8 mouse cellular contexts compared by ENCODE assay signal in the genomic region with DNA sequence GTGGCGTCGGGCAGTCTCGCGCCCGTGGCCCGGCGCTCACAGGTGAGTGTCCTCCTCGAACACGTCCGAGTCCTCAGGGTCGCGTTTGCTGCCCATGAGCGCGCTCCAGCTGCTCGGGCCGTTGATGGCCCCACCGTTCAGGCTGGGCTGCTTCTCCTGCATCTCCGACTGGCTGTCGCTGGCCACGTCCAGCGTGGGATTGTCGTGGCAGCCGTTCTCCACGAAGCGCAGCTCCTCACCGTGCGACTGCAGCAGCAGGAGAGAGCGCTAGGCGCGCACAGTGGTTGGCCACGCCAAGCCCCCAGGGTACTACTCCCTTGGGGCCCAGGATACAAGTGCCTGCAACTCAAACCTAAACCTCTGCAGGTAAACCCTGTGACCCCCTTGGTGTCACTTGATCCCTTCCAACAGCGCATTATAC. TPM values are rescaled to one million over a fixed set of nuclear protein-coding genes. Genes with fewer than 3 reads are reported as not detected.
A peak's percentile ranks its signal among the peaks of the same experiment; 100 is the strongest.
DNase-seq lines count a peak whose midpoint lies in the region; ATAC-seq and TF ChIP-seq lines count a peak whose summit lies in the region.

No protein-coding gene starts in this region.

- intact Hi-C loops in left cerebral cortex, postnatal 10 days (cut with DNase I): no loop called here

- peak overlapping the region; percentile 82 for H3K4me2 ChIP-seq in lung, embryonic 16.5 days (ENCODE audit: low read depth, low read length)
- H3K4me2 ChIP-seq in forebrain, embryonic 11.5 days (ENCODE audit: low read depth, low read length, severe bottlenecking): peak overlapping the region; percentile 73
- peak overlapping the region; percentile 89 for H3K4me2 ChIP-seq in midbrain, postnatal 0 days (ENCODE audit: low read depth, low read length, poor library complexity, severe bottlenecking)

- peak overlapping the region; percentile 88 for H3K9ac ChIP-seq in lung, embryonic 16.5 days (ENCODE audit: low read length)
- H3K9ac ChIP-seq in forebrain, embryonic 11.5 days (ENCODE audit: low read length): peak overlapping the region; percentile 72
- H3K9ac ChIP-seq in midbrain, postnatal 0 days (replicated peaks; ENCODE audit: low read length, poor library complexity, severe bottlenecking): peak overlapping the region; percentile 54

- no peak for TF ChIP-seq CTCF in midbrain, postnatal 0 days (IDR thresholded peaks at IDR 0.05)

- peak overlapping the region; percentile 92 for H3K27ac ChIP-seq in lung, embryonic 16.5 days (ENCODE audit: low read length)
- peak overlapping the region; percentile 53 for H3K27ac ChIP-seq in forebrain, embryonic 11.5 days (ENCODE audit: low read depth, low read length)
- peak overlapping the region; percentile 82 for H3K27ac ChIP-seq in midbrain, postnatal 0 days (ENCODE audit: low read depth, low read length)

- WGBS in lung, embryonic 16.5 days: under 1% methylated on average over 30 of the region's 32 CpGs
- under 1% methylated on average over 27 of the region's 32 CpGs for WGBS in forebrain, embryonic 11.5 days
- 5% methylated on average over 32 of the region's 32 CpGs for WGBS in midbrain, postnatal 0 days

- ATAC-seq in cerebellum, adult (ENCODE audit: insufficient number of reproducible peaks, low FRiP score, low TSS enrichment): 0 out of 2 replicates have a peak, but pooled peaks have one; percentile 0
- peak; percentile 0 for ATAC-seq in lung, embryonic 16.5 days (ENCODE audit: low read depth)
- no peak; the same call in 1 of the 2 replicates for ATAC-seq in forebrain, embryonic 11.5 days (replicated peaks; ENCODE audit: low FRiP score)
- ATAC-seq in midbrain, postnatal 0 days (ENCODE audit: low FRiP score): no peak; the same call in 1 of the 2 replicates

- H3K27me3 ChIP-seq in lung, embryonic 16.5 days (ENCODE audit: control insufficient read depth, insufficient read depth, low read depth, low read length): no peaks in the 10 kb centered on the region
- H3K27me3 ChIP-seq in forebrain, embryonic 11.5 days (ENCODE audit: control insufficient read depth, insufficient read depth, low read length): no peaks in the 10 kb centered on the region
- H3K27me3 ChIP-seq in midbrain, postnatal 0 days (ENCODE audit: insufficient read depth, low read length): no peaks in the 10 kb centered on the region

- H3K36me3 ChIP-seq in lung, embryonic 16.5 days (ENCODE audit: control insufficient read depth, insufficient read depth, low read length): peaks cover 13% of the 10 kb centered on the region
- no peaks in the 10 kb centered on the region for H3K36me3 ChIP-seq in forebrain, embryonic 11.5 days (ENCODE audit: control insufficient read depth, insufficient read depth, low read length)
- peaks cover 51% of the 10 kb centered on the region for H3K36me3 ChIP-seq in midbrain, postnatal 0 days (ENCODE audit: insufficient read depth, low read length)

- H3K4me1 ChIP-seq in lung, embryonic 16.5 days (replicated peaks; ENCODE audit: control insufficient read depth, insufficient read depth, low read length): peaks cover 14% of the 10 kb centered on the region
- peaks cover 9% of the 10 kb centered on the region for H3K4me1 ChIP-seq in forebrain, embryonic 11.5 days (replicated peaks; ENCODE audit: control insufficient read depth, insufficient read depth, low read length)
- H3K4me1 ChIP-seq in midbrain, postnatal 0 days (ENCODE audit: insufficient read depth, low read length): peaks cover 7% of the 10 kb centered on the region

- DNase-seq in cerebellum, postnatal 25 days: no peak
- no peak for DNase-seq in lung, postnatal 14 days
- no peak for DNase-seq in forebrain, embryonic 11.5 days (ENCODE audit: low spot score)
- DNase-seq in left cerebral cortex, postnatal 10 days (ENCODE audit: extremely low spot score in 1 of 2, low spot score in 2 of 2): peak; percentile 53 to 70
- DNase-seq in midbrain, postnatal 0 days (ENCODE audit: low spot score): peak; percentile 63
- no peak for DNase-seq in testis, postnatal 10 days (ENCODE audit: low spot score)

- peak overlapping the region; percentile 95 for H3K4me3 ChIP-seq in lung, embryonic 16.5 days (ENCODE audit: low read length)
- H3K4me3 ChIP-seq in forebrain, embryonic 11.5 days (ENCODE audit: low read depth, low read length): peak overlapping the region; percentile 62
- H3K4me3 ChIP-seq in midbrain, postnatal 0 days (ENCODE audit: low read depth, low read length): peak overlapping the region; percentile 73

- H3K9me3 ChIP-seq in lung, embryonic 16.5 days (ENCODE audit: control insufficient read depth, low read length): no peaks in the 10 kb centered on the region
- H3K9me3 ChIP-seq in forebrain, embryonic 11.5 days (ENCODE audit: control insufficient read depth, low read length): no peaks in the 10 kb centered on the region
- H3K9me3 ChIP-seq in midbrain, postnatal 0 days (ENCODE audit: low read length): no peaks in the 10 kb centered on the region

RNA-seq across cellular contexts. Expression of gene Abtb1, which starts 1.0 kb away (rescaled TPM):
- polyA plus RNA-seq in lung, embryonic 16.5 days (2015; fragmentation: Nextera tagmentation; extraction: Ambion mirVana): 49.5 and 50.4 TPM in 2 replicates
- 14.4 and 15.3 TPM in 2 replicates for polyA plus RNA-seq in forebrain, embryonic 11.5 days (2014; fragmentation: Nextera tagmentation; extraction: Ambion mirVana)
- 10 to 100 TPM; 31.2 to 31.3 TPM for total RNA-seq in left cerebral cortex, postnatal 10 days (2021)
- total RNA-seq in midbrain, postnatal 0 days (2014; rRNA removed): 60.2 and 65.7 TPM in 2 replicates
- polyA plus RNA-seq in midbrain, postnatal 0 days (2015; fragmentation: Nextera tagmentation; extraction: Ambion mirVana): 29.2 and 34.9 TPM in 2 replicates

RNA-seq across cellular contexts. Expression of gene Podxl2, which starts 32.1 kb away (rescaled TPM):
- polyA plus RNA-seq in lung, embryonic 16.5 days (2015; fragmentation: Nextera tagmentation; extraction: Ambion mirVana): 27.1 and 35.1 TPM in 2 replicates
- 109 and 115 TPM in 2 replicates for polyA plus RNA-seq in forebrain, embryonic 11.5 days (2014; fragmentation: Nextera tagmentation; extraction: Ambion mirVana)
- 100 to 1,000 TPM; 291 to 304 TPM for total RNA-seq in left cerebral cortex, postnatal 10 days (2021)
- 883 and 1,011 TPM in 2 replicates for total RNA-seq in midbrain, postnatal 0 days (2014; rRNA removed)
- polyA plus RNA-seq in midbrain, postnatal 0 days (2015; fragmentation: Nextera tagmentation; extraction: Ambion mirVana): 727 and 776 TPM in 2 replicates

RNA-seq across cellular contexts. Expression of gene Mcm2, which starts 55.8 kb away (rescaled TPM):
- polyA plus RNA-seq in lung, embryonic 16.5 days (2015; fragmentation: Nextera tagmentation; extraction: Ambion mirVana): 119 and 125 TPM in 2 replicates
- 248 and 259 TPM in 2 replicates for polyA plus RNA-seq in forebrain, embryonic 11.5 days (2014; fragmentation: Nextera tagmentation; extraction: Ambion mirVana)
- total RNA-seq in left cerebral cortex, postnatal 10 days (2021): 1 to 10 TPM; 6.1 to 6.5 TPM
- total RNA-seq in midbrain, postnatal 0 days (2014; rRNA removed): 11.4 and 16.2 TPM in 2 replicates
- 7.6 and 7.7 TPM in 2 replicates for polyA plus RNA-seq in midbrain, postnatal 0 days (2015; fragmentation: Nextera tagmentation; extraction: Ambion mirVana)

RNA-seq across cellular contexts. Expression of gene Tpra1, which starts 59.3 kb away (rescaled TPM):
- polyA plus RNA-seq in lung, embryonic 16.5 days (2015; fragmentation: Nextera tagmentation; extraction: Ambion mirVana): 80.1 and 85.3 TPM in 2 replicates
- 39.4 and 40.7 TPM in 2 replicates for polyA plus RNA-seq in forebrain, embryonic 11.5 days (2014; fragmentation: Nextera tagmentation; extraction: Ambion mirVana)
- total RNA-seq in left cerebral cortex, postnatal 10 days (2021): 10 to 100 TPM; 34.2 to 34.9 TPM
- total RNA-seq in midbrain, postnatal 0 days (2014; rRNA removed): 65.7 and 69.7 TPM in 2 replicates
- polyA plus RNA-seq in midbrain, postnatal 0 days (2015; fragmentation: Nextera tagmentation; extraction: Ambion mirVana): 52.7 and 67.5 TPM in 2 replicates

Comparison
In these comparisons a context has a peak if more than half of its experiments do, and no peak if none do; other contexts are left out.
1. ATAC-seq: peak in cerebellum, adult (single experiment) and lung, embryonic 16.5 days (single experiment); none in forebrain, embryonic 11.5 days (single experiment) and midbrain, postnatal 0 days (single experiment).
2. DNase-seq: peak in left cerebral cortex, postnatal 10 days (2 of 2) and midbrain, postnatal 0 days (single experiment); none in cerebellum, postnatal 25 days (0 of 2), lung, postnatal 14 days (single experiment), forebrain, embryonic 11.5 days (single experiment) and testis, postnatal 10 days (single experiment).
3. RNA of gene Mcm2, which starts 55.8 kb away (polyA plus RNA-seq): 248 to 259 TPM in forebrain, embryonic 11.5 days and 119 to 125 TPM in lung, embryonic 16.5 days; 7.6 to 7.7 TPM in midbrain, postnatal 0 days; every median in the first group is over 10 times any median in the second.
4. Peak in every context shown above with its lines, with median percentiles within 50 percentile points of each other: H3K27ac ChIP-seq, H3K4me2 ChIP-seq, H3K4me3 ChIP-seq and H3K9ac ChIP-seq.